Mouse (Mus musculus): ENCODE data around the gene Hsph1.

Gene Hsph1

DNA sequence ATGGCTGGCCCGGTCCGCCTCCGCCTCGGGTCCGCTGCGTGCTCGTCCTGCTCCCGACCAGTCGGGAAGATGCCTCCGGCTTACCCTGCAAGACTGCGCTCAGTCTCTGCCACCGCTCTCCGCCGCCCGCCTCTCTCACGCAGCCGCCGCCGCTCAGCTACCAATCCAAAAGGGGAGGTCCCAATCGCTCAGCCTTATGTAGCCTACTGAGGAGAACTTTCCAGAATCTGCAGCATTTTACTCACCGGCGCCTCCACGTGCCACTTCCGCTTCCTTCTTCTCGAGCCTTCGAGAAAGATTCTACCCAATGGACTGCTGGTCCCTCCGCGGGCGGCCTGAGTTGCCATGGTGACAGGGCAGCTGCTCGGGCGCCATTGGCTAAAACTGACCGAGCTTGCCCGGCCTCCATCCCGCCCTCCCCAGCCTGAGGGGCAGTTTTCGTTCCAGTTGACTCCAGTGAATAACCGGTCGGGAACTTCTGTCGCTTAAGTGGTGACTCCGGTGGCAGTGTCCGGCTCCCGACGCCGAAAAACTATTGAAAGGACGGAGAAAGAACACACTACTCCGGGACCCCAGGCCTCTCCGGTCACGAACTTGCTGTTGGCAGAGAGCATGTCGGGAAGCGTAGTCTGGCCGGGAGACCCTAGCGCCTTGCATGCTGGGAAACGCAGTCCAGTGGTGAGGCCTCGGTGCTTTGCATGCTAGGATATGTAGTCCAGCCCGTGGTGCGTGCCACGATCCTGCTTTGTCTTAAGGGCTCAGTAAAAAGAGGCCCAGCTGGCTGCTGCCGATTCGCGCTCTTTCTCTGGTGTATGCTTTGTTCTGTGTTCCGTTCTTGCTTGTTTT lies at the start of gene Hsph1:
Hsph1 (minus strand) TSS at position 302 of the 846 bp plus-strand sequence.
- peak; percentile 97 for DNase-seq

DNA sequence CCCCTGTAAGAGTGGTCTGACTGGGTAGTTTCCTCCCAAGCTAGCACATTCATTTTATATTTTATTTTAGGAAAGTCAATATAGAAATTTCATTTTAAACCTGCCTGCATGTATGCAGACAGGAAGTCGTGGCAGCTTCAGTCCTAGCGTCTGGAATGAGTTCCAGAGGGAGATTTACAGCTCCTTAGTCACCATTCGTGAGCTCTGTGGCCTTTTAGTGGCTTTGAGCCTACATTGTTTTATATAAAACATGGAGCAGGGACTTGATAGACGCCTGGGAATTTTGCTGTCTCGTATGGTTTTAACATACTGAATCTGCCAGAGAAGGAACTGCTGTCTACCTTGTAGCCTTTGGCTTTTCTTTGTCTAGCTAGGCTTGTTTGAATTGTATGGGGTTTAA lies 44.8 kb upstream of the Hsph1 start:
- no peak for DNase-seq

DNA sequence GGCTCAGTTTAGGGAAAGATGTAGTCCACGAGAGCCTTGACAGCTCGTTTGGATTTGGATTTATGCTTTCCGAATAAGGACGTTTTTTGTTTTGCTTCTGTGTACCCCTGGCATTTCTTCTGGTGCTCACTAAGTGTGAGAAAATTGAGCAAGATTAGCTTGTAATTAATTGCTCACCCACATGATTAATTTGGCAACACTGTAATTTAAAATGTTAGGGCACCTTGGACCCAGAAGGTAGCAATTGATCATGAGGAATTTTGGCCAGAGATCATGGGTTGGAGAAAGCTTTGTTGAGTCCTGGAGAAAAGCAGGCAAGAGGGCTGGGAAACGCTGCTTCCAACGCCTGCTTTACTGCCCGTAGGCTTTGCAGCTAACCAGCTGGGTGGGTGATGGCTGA lies 43.7 kb upstream of the Hsph1 start:
- DNase-seq, result no peak

DNA sequence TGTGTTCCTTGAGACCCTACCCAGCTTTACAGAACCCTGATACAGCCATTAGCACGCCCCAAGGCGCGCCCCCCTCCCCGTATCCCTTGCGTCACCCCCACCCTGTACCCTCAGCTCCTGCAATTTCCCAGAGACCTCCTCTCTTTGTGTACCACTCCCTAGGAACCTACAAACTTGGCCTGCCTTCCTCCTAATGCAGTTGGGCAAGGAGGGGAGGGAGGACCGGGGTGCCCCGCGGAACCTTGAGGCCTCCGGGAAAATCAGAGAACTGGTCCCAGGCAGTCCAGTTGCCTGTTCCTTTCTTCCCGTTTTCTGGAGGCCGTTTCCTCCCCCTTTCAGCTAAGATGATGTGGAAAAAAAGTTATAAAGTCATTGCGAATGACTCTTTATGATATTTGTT lies 43.2 kb upstream of the Hsph1 start:
- no peak for DNase-seq

DNA sequence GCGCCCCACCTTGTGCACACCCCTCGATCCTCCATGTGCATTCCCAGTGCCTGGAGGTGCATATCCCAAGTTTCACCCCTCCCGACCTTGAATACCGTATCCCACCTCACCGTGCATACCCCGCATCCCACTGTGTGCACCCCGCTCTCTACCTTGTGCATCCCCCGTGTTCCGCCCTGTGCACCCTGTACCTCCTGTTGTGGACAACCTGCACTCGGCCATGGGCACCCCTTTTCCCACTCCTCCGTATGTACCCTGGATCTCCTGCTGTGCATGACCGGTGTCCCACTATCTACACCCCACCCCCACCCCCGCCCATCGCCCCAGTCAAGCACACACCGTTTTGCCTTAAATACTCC lies 42.8 kb upstream of the Hsph1 start:
- DNase-seq, result peak; percentile 8

DNA sequence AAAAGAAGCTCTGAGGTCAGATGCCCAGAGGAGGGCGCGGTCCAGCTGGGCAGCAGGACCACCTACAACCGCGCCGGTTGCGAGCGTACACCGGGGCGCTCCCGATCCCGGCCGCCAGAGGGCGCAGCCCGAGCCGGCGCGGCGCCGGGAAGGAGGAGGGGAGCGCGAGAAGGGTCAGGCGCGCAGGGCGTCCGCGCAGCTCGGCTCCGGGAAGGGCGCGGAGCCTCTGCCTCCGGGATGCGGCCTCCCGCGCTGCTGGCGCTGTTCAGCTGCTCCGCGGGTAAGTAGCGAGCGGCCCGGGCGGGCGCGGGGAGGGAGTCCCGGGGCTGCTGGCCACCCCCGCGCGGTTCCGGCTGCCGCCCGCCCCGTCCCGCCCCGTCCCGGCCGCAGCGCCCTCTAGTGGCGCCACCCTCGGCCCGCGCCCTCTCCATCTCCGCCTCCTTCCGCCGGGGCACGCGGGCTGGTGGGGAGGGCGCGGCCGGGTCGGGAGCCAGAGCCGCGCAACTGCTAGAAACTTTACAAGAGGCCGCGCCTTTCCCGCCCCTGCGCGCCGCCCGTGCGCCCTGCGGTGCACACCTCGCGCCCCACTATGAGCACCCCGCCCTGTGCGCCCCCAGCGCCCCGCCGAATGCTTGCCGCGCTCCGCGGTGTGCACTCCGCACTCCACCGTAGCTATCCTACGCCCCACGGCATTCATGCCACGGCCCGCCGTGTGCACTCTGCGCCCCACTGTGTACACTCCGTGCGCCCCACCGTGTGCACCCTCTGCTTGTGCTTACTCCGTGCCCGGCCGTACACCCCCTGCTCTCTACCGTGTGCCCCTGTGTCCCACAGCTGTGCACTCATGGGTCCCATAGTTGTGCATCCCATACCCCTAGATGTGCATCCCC lies 42.2 kb upstream of the Hsph1 start, which contains the start of gene B3glct:
B3glct (plus strand) TSS at position 131 of the 890 bp plus-strand sequence.
- DNase-seq, result peak; percentile 91

DNA sequence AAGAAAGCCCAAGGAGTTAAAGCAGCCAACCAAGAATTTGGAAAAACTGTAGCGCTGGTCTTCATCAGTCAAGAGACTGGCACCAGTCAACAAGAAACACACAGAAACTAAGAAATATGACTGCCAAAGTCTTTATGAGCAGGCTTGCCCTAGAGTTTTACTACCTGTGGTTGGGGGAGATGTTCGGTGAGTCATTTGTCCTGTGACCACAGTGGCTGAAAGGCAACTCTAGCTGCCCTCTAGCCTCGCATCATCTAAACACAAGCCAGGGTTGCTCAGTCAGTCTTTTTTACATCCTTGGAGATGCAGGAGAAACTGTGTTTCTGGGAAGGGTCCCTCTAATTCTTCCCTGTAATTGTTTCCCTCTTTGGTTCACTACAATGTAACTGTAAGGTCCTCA lies 41.0 kb upstream of the Hsph1 start:
- DNase-seq, result no peak

DNA sequence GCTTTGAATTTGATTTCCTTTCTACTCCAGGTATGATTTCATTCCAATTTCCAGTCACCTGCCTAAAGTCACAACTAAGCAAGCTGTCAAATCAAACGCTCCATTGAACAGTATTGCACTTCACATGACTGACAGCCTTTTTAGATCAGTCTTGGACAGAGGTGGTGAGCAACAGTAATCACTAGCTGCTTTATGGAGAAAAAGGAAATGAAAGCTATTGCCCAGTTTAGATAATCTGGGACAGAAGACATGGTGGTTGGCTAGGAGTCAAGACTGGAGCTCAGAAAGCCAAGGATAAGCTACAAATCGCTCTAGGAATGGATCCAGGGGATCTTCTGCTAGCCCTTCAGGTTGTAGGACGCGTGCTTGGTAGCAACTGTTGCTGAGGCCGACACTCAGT lies 27.2 kb upstream of the Hsph1 start:
- DNase-seq, result no peak

DNA sequence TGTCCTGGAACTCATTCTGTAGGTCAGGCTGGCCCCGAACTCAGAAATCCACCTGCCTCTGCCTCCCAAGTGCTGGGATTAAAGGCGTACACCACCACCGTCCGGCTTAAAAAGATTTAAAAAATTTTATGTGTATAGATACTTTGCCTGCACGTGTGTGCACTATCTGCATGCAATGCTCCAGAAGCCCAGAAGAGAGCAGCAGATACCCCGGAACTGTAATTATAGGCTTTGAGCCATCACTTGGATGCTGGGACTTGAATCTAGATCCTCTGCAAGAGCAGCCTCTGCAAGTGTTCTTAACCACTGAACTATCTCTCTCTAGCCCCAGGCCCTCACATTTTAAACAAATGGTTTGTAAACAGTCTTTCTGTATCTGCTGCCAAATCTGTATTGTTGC lies 26.8 kb upstream of the Hsph1 start:
- DNase-seq, result no peak

DNA sequence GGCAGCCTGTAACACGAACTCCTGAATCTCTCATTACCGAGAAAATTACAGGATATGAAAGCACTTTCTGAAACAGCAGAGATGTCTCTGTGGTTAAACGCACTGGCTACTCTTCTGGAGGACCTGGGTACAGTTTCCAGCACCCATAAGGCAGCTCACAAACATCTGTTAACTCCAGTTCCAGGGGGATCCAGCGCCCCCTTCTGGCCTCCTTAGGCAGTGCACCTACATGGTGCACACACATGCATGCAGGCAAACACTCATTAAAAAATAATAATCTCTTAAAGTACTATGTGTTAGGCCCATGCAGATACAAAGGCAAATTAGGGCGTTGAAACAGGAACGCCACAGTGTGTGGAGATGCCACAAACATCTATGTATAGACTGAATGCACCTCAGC lies 25.3 kb upstream of the Hsph1 start:
- DNase-seq, result no peak

DNA sequence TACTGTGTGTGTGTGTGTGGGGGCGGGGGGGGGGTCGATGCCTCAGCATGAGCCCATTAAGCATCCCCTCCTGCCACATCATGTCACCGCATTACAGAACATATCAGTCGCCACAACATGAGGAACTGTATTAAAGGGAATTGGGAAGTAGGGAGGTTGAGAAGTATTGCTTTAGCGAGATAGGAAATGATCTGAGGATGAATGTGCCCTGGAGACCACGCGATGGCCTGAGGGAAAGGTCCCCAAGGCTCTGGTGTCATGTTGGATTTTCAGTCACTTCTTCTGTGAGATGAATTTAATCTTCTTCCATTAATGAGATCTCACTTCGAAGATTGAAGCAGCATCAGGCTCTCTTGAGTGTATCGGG lies 23.2 kb upstream of the Hsph1 start:
- DNase-seq, result no peak

DNA sequence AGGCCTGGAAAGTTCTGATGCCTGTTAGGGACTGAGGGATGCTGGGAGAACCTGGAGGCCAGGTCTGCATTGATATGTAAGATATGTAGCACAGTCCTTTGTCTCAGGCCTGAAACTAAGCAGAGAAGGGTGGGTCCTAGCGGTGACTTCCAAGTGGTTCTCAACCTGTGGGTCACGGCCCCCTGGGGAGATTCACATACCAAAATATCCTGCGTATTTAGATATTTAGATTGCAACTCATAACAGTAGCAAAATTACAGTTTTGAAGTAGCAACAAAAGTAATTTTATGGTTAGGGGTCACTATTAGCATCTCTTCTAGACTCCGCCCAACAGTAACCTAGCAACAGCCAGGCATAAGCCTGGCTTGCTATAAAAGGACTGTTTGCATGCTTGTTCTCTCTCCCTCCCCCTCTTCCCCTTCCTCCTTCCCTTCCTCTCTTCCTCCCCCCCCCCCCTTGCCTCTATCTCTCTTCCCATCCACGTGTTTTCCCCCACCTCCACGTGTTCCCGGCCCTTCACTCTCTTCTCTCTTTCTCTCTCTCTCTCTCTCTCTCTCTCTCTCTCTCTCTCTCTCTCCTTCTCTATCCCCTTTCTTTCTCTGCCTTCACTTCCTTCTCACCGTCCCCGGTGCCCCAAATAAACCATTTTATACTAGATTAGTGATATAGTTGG lies 22.7 kb upstream of the Hsph1 start:
- no peak for DNase-seq

DNA sequence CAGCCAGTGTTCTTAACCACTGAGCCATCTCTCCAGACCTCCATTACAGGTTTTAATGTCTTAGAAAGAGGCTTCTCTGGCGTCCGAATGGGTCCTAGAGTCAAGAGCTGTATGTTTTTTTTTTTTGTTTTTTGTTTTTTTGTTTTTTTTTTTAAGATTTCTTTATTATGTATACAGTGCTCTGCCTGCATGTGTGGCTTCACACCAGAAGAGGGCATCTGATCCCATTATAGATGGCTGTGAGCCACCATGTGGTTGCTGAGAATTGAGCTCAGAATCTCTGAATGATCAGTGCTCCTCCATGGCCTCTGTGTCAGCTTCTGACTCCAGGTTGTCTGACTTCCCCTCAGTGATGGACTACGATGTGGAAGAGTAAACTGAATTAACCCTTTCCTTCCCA lies 21.8 kb upstream of the Hsph1 start:
- DNase-seq, result no peak

DNA sequence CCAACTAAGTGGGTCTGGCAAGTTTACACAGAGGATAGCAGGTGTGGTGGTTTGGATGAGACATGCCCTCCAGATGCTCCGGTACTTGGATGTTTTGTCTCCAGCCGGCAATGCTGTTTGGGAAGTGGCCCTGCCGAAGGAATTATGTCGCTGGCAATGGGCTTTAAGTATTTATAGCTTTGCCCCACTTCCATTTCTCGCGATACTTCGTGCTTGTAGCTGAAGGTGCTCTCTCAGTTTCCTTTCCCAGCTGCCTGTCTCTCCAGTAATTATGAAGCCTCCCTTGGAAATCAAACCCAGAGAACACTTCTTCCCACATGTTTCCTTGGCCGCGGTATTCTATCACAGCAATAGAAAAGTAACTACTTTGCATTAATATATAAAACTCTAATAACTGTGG lies 19.5 kb upstream of the Hsph1 start:
- DNase-seq, result no peak

DNA sequence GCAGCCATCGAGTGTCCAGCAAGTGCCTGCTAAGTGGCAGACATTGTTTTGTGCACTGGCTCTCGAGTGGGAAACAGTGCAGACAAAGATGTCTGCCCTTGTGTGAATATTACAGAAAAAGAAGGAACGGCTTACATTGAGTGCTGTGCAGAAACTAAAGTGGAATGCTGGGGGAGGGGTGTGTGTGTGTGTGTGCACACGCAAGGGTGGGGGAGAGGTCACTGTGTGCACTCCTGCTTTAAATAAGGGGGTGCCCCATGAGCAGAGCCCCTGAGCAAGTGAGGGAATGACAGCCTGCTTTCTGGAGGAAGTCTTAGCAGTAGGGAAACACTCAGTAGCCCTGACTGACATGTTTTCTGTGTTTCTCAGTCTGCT lies 14.0 kb upstream of the Hsph1 start:
- DNase-seq, result no peak

DNA sequence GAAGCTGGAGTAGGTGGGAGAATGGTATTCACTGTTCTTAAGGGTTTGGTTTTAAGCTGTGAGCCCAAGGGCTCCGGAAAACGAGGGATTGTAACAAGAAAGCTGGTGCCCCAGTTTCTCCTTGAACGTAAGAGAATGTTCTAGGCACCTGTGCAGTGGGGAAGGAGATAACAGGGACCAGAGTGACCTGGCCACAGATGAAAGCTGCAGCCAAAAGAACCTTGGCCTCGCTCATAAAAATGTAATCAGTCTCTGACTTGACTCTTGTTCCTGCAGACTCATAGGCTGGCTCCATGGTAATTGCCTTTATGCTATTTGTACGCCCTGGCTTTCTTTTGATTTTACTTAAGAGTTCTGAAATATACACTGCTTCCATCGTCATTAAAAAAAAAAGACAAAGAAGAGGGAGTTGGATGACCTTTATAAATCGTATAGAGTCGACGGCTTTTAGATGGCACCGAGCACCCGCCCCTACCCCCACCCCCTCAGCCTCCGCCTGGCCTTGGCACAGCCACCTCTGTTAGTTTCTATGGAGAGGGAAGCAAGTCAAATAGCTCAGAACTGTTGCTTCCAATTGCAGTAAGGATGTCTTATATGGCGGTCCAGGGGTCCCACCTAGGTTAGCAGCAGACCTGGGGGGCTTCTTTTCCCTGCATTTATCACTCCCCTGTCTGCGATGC lies 13.5 kb upstream of the Hsph1 start:
- DNase-seq, result no peak

DNA sequence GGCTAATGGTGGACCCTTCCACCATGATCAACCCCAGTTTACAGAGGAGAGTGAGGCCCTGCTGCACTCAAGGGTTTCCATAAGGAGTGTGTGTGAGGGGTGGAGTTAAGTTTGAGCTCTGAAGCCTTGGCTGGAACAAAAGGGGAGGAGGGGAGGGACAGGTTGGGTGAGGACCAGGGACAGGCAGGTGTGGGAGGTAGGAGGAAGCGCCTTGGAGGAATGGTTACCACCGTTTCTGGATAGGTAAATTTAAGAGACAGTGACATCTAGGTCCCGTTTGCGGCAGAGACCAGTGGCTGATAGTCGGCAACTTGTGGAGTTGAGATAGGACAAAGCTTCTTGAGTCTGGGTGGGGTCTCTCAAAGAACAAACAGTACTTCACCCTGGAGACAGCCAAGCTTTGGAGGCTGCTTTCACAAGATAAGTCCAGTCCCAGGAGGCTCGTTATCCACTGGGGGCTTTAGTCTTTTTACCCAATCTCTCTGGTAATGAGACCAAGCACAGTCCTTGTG lies 12.8 kb upstream of the Hsph1 start:
- DNase-seq, result peak; percentile 74

DNA sequence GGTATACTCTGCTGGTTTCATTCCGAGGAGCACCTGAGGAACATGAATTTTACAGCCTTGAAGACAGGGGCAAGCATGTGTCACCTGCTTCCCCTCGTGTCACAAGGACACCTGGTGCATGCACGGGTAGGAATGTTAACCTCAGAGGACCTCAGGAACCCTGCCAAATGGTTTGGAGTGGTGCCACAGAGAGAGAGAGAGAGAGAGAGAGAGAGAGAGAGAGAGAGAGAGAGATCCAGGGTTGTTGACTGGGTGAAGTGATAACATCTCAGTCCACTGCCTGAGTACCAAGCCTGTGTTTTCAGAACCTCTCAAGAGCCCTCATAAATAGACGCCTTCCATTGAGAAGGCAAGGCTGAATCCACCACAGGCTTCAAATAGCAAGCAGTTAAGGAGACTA lies 12.0 kb upstream of the Hsph1 start:
- DNase-seq, result no peak

DNA sequence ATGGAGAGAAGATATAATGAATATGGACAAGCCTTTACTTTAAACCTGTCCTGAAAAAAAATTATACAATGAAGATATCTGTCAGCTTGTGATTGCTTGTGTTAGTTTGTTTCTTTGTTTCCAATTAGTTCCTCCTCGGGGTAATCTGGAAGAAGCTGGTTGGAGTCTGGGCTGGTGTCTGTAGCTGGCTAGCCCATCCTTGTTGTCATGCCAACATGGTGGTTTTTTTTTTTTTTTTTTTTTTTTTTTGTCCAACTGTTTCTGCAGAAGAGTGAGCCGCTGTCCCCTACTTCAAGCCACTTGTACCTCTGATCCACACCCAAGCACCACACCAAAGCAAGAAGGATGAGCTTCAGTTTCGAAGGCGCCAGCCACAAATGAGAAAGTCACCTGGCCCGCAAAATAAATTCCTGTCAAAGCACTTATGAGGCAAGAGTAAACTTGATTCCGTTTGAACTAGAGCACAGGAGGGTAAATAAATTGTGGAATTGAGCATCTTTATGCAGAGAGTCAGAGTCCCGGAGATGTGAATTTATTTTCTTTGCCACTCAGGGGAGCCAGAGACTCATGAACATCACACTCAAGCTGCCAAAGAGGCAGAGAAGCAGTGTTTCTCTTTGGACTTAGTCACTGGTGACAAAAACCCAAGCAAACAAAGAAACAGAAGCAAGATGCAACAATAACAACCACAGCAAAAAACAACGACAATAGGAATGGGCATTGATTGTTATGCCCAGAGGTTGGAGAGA lies 11.4 kb upstream of the Hsph1 start:
- DNase-seq, result no peak

DNA sequence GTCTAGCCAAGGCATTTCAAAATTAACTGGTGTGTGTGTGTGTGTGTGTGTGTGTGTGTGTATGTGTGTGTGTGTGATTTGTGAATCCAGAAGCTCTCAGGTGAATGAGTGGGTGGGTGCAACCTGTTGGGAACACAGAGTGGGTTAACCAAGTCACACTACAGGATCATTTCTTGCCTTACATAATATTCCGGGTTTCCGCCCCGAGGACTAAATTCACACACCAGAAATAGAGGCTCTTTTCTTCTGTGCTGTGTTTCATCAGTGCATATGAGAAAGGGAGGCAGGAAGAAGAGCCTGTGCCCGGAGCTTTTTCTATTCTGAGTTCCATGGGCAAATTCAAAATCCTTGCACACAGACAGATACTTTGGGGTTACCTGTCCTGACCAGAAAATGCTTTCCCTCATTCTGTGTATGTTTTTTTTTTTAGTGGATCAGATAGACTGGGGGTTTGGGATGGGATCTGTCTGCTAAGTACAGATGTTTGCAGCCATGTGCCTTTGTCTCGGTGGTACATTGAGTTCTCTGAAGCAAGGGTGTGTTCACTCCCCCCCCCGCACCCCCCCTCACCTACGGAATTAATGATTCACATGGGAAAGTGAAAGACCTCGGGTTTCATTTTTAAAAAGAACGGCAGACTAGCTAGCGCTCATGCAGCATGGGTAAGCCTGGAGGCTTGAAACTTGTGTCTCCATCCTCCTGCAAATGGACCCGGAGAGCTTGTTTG lies 6.8 kb upstream of the Hsph1 start:
- no peak for DNase-seq

DNA sequence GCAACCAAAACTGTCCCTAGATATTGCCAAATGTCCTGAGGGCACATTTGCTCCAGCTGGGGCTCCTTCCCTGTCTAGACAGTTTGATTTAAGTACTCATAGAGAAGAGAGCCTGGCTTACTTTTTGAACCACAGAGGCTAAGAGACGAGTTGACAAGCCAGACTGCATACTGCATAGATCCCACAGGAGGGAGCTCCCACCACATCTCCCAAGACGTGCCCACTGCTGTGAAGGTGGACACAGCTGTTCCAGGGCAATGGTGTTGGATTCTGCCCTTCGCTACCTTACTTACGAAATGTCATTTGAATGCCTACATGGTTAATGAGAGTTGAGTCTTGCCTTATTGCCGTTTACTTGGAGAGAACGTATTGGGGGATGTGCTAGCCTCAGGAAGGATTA lies 6.2 kb upstream of the Hsph1 start:
- DNase-seq, result peak; percentile 42

Measured in liver (tissue).